Mouse (Mus musculus) liver, embryonic 13.5 days (tissue): Measurements from ENCODE around the gene Prl3c1. TPM values are rescaled to one million over a fixed set of nuclear protein-coding genes. Genes with fewer than 3 reads are reported as not detected.
"Not testable (repeated sequence)": the region's sequence is repeated elsewhere in the genome, so short reads cannot be mapped to it uniquely, and the experiment has no call there.

ENCODE experiments used
- ATAC-seq: fragments of 200-750 bp; cut with Nextera tagmentation; 2 replicates; pipeline ENCODE4 v1.8.0; 2017; ENCODE audit warnings: low read depth, mild to moderate bottlenecking, moderate number of reproducible peaks, moderate library complexity
- DNase-seq: peaks from one replicate; pipeline ENCODE4 v3.0.0; 2022
- H3K27ac ChIP-seq: fragments of 300-500 bp; sonication (generic); 2 replicates; pipeline ENCODE4 v1.5.1; 2015; ENCODE audit warnings: moderate library complexity, mild to moderate bottlenecking, inconsistent platforms
- H3K27me3 ChIP-seq: fragments of 300-500 bp; sonication (generic); 2 replicates; pipeline ENCODE4 v1.6.1; 2015; ENCODE audit warnings: mild to moderate bottlenecking, inconsistent platforms
- H3K36me3 ChIP-seq: fragments of 300-500 bp; sonication (generic); 2 replicates; pipeline ENCODE4 v1.6.1; 2015; ENCODE audit warnings: mild to moderate bottlenecking, inconsistent platforms
- H3K4me1 ChIP-seq: fragments of 300-500 bp; sonication (generic); replicated peaks from 2 replicates; pipeline ENCODE4 v1.6.1; 2015; ENCODE audit warnings: inconsistent platforms
- H3K4me2 ChIP-seq: fragments of 300-500 bp; sonication (generic); 2 replicates; pipeline ENCODE4 v1.6.1; 2015; ENCODE audit warnings: inconsistent platforms, mild to moderate bottlenecking, moderate library complexity
- H3K4me3 ChIP-seq: fragments of 300-500 bp; sonication (generic); replicated peaks from 2 replicates; pipeline ENCODE4 v1.5.1; 2015; ENCODE audit warnings: mild to moderate bottlenecking, inconsistent platforms
- H3K9ac ChIP-seq: fragments of 300-500 bp; sonication (generic); 2 replicates; pipeline ENCODE4 v1.6.1; 2015; ENCODE audit warnings: mild to moderate bottlenecking, inconsistent platforms
- H3K9me3 ChIP-seq: fragments of 300-500 bp; sonication (generic); replicated peaks from 2 replicates; pipeline ENCODE4 v1.6.1; 2016; ENCODE audit warnings: inconsistent platforms
- WGBS: fragments of 180-500 bp; shearing (Covaris S2); methylation state at CpG from one replicate; pipeline ENCODE4 v1.1.7; 2015; ENCODE audit not compliant: insufficient replicate concordance; 5-methylcytosine and 5-hydroxymethylcytosine counted together
- polyA plus RNA-seq: library from polyadenylated mRNA; unstranded; fragments of >200 nt; fragmentation: Nextera tagmentation; extraction: Ambion mirVana; gene quantifications from 2 replicates; pipeline ENCODE4 v1.2.1, GENCODE M21; 2015

Prl3c1 gene
- not detected in 2 replicates for polyA plus RNA-seq

DNA sequence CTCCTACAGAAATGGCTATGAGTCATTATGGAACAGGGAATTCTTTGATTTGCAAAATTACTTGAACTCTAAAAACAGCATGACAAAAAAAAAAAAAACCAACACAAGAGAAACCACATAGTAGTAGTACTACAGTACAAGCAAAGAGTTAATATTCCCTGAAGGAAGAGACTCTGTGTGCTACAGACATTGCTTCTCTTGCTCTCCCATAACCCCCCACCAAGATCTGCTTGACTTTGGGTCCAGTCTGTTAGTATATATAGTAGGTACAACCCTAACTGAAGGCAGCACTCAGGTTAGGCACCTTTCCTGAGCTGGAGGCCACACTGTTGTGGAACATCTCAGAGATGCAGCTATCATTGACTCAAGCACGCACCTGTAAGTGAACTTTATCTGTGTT lies at the start of gene Prl3c1:
TSS of gene Prl3c1 (plus strand) at position 301 of the 400 bp plus-strand sequence.
- Histone ChIP-seq H3K27me3 (no peaks in the 10 kb centered on the region), H3K9me3 (no peaks in the 10 kb centered on the region), H3K36me3 (no peaks in the 10 kb centered on the region), H3K4me3 (no peak within 1 kb of the TSS), H3K27ac (no peak within 1 kb of the TSS), H3K4me1 (no peaks in the 10 kb centered on the region), H3K4me2 (no peak within 1 kb of the TSS), H3K9ac (no peak within 1 kb of the TSS)
- ATAC-seq: no peak
- WGBS: 57% methylated on average over 1 of the region's 1 CpGs
- DNase-seq: no peak

- Histone ChIP-seq H3K4me3 (no peak overlapping the region), H3K36me3 (no peaks in the 10 kb centered on the region), H3K4me2 (no peak overlapping the region), H3K27ac (no peak overlapping the region), H3K9ac (no peak overlapping the region), H3K9me3 (no peaks in the 10 kb centered on the region), H3K4me1 (no peaks in the 10 kb centered on the region), H3K27me3 (no peaks in the 10 kb centered on the region)
- DNase-seq: no peak
- ATAC-seq: no peak
- 22% methylated on average over 1 of the region's 1 CpGs for WGBS
Observed at GRCm38 (mm10) chr13:27148264-27148663, 48.2 kb upstream of the Prl3c1 start.

GRCm38 (mm10) chr13:27156490-27156889 lies 40.0 kb upstream of the Prl3c1 start, which contains the start of gene Prl3d3:
Gene Prl3d3, plus strand, starts transcription at chr13:27156790.
- H3K27ac ChIP-seq, ATAC-seq, H3K4me3 ChIP-seq, H3K9ac ChIP-seq, H3K9me3 ChIP-seq, H3K4me2 ChIP-seq, H3K36me3 ChIP-seq, DNase-seq, H3K4me1 ChIP-seq, H3K27me3 ChIP-seq: not testable (repeated sequence)
- 64% methylated on average over 3 of the region's 3 CpGs for WGBS

- Histone ChIP-seq H3K4me1 (no peaks in the 10 kb centered on the region), H3K4me2 (no peak within 1 kb of the TSS), H3K27me3 (no peaks in the 10 kb centered on the region), H3K9ac (no peak within 1 kb of the TSS), H3K9me3 (no peaks in the 10 kb centered on the region), H3K27ac (no peak within 1 kb of the TSS), H3K4me3 (no peak within 1 kb of the TSS), H3K36me3 (no peaks in the 10 kb centered on the region)
- 76% methylated on average over 1 of the region's 1 CpGs for WGBS
- ATAC-seq (no peak), DNase-seq (no peak)
Observed at GRCm38 (mm10) chr13:27241547-27241946, 45.1 kb downstream of the Prl3c1 start, which contains the start of gene Prl3b1. Gene Prl3b1, plus strand, starts transcription at chr13:27241847.

Other genes with a start within 250 kb of the Prl3c1 start
- not detected in 2 replicates for gene Prl, start 139.1 kb upstream of the Prl3c1 start, polyA plus RNA-seq
- gene Prl3d1, start 102.5 kb upstream of the Prl3c1 start, polyA plus RNA-seq: not detected in 2 replicates
- not detected in 2 replicates for gene Prl3d2, start 75.0 kb upstream of the Prl3c1 start, polyA plus RNA-seq
- not detected in 2 replicates for gene Prl3d3, start 39.9 kb upstream of the Prl3c1 start, polyA plus RNA-seq
- not detected in 2 replicates for gene Prl3b1, start 45.2 kb downstream of the Prl3c1 start, polyA plus RNA-seq
- gene Prl3a1, start 62.8 kb downstream of the Prl3c1 start, polyA plus RNA-seq: not detected in 2 replicates
- not detected in 2 replicates for gene Prl6a1, start 116.0 kb downstream of the Prl3c1 start, polyA plus RNA-seq
- gene Prl8a2, start 149.0 kb downstream of the Prl3c1 start, polyA plus RNA-seq: not detected in 2 replicates
- not detected in 2 replicates for gene Prl2b1, start 194.2 kb downstream of the Prl3c1 start, polyA plus RNA-seq
- gene Prl8a6, start 242.0 kb downstream of the Prl3c1 start, polyA plus RNA-seq: not detected in 2 replicates